Mouse (Mus musculus): ENCODE measurements around the gene Cela3b. TPM values are rescaled to one million over a fixed set of nuclear protein-coding genes. Genes with fewer than 3 reads are reported as not detected.
A peak's percentile ranks its signal among the peaks of the same experiment; 100 is the strongest.

The Cela3b gene
- polyA plus RNA-seq, 1 experiment from 2014 or later, result 0.17 TPM

- DNase-seq (no peak), ATAC-seq (ENCODE audit: low read depth) (no peak)
- no peak within 1 kb of the TSS for H3K4me3 ChIP-seq (replicated peaks)
- H3K9me3 ChIP-seq (replicated peaks), result no peaks in the 10 kb centered on the region
- H3K36me3 ChIP-seq, result no peaks in the 10 kb centered on the region
- WGBS (ENCODE audit: insufficient replicate concordance), result 68% methylated on average over 5 of the region's 5 CpGs
- H3K27me3 ChIP-seq, result no peaks in the 10 kb centered on the region
- no peaks in the 10 kb centered on the region for H3K4me1 ChIP-seq (replicated peaks)
- no peak within 1 kb of the TSS for H3K9ac ChIP-seq
- no peak within 1 kb of the TSS for H3K4me2 ChIP-seq
- no peak within 1 kb of the TSS for H3K27ac ChIP-seq
These were observed 20.6 kb downstream of the Cela3b start, which contains the start of gene Cela3a for GRCm38 (mm10) chr4:137409691-137410090. Cela3a (minus strand) TSS chr4:137409791.

- no peak for DNase-seq
- Histone ChIP-seq H3K4me1 (replicated peaks) (no peaks in the 10 kb centered on the region), H3K9ac (no peak overlapping the region), H3K4me3 (replicated peaks) (no peak overlapping the region), H3K27me3 (no peaks in the 10 kb centered on the region), H3K36me3 (no peaks in the 10 kb centered on the region), H3K9me3 (replicated peaks) (no peaks in the 10 kb centered on the region), H3K27ac (no peak overlapping the region), H3K4me2 (no peak overlapping the region)
- WGBS (ENCODE audit: insufficient replicate concordance), result 70% methylated on average over 3 of the region's 3 CpGs
- ATAC-seq (ENCODE audit: low read depth), result no peak
These were observed 24.8 kb downstream of the Cela3b start for GRCm38 (mm10) chr4:137405571-137405970.

GRCm38 (mm10) chr4:137396641-137397525, 33.5 kb downstream of the Cela3b start:
- H3K4me2 ChIP-seq, result no peak overlapping the region
- no peak overlapping the region for H3K27ac ChIP-seq
- H3K4me3 ChIP-seq (replicated peaks), result no peak overlapping the region
- H3K4me1 ChIP-seq (replicated peaks), result peaks cover 17% of the 10 kb centered on the region
- H3K27me3 ChIP-seq, result no peaks in the 10 kb centered on the region
- H3K9ac ChIP-seq, result no peak overlapping the region
- DNase-seq, result no peak
- H3K9me3 ChIP-seq (replicated peaks), result no peaks in the 10 kb centered on the region
- H3K36me3 ChIP-seq, result no peaks in the 10 kb centered on the region
- 69% methylated on average over 15 of the region's 15 CpGs for WGBS (ENCODE audit: insufficient replicate concordance)
- no peak for ATAC-seq (ENCODE audit: low read depth)

- H3K4me2 ChIP-seq, result no peak overlapping the region
- no peak overlapping the region for H3K4me3 ChIP-seq (replicated peaks)
- 0 out of 2 replicates have a peak, but pooled peaks cover 5% of the 10 kb centered on the region for H3K36me3 ChIP-seq
- no peaks in the 10 kb centered on the region for H3K27me3 ChIP-seq
- DNase-seq, result no peak
- peaks cover 30% of the 10 kb centered on the region for H3K4me1 ChIP-seq (replicated peaks)
- no peaks in the 10 kb centered on the region for H3K9me3 ChIP-seq (replicated peaks)
- WGBS (ENCODE audit: insufficient replicate concordance), result 57% methylated on average over 9 of the region's 9 CpGs
- no peak overlapping the region for H3K27ac ChIP-seq
- H3K9ac ChIP-seq, result no peak overlapping the region
- ATAC-seq (ENCODE audit: low read depth), result no peak
These were observed 36.8 kb downstream of the Cela3b start for GRCm38 (mm10) chr4:137393378-137394135.

- 0 out of 2 replicates have a peak, but pooled peaks cover 5% of the 10 kb centered on the region for H3K36me3 ChIP-seq
- no peak overlapping the region for H3K9ac ChIP-seq
- no peak overlapping the region for H3K4me2 ChIP-seq
- H3K27me3 ChIP-seq, result no peaks in the 10 kb centered on the region
- no peak overlapping the region for H3K27ac ChIP-seq
- H3K4me3 ChIP-seq (replicated peaks), result no peak overlapping the region
- 78% methylated on average over 9 of the region's 9 CpGs for WGBS (ENCODE audit: insufficient replicate concordance)
- ATAC-seq (ENCODE audit: low read depth), result no peak
- no peak for DNase-seq
- H3K4me1 ChIP-seq (replicated peaks), result peaks cover 30% of the 10 kb centered on the region
- H3K9me3 ChIP-seq (replicated peaks), result no peaks in the 10 kb centered on the region
These were observed 37.5 kb downstream of the Cela3b start for GRCm38 (mm10) chr4:137392874-137393273.

- DNase-seq (no peak), ATAC-seq (ENCODE audit: low read depth) (no peak)
- Histone ChIP-seq H3K4me3 (replicated peaks) (no peak overlapping the region), H3K36me3 (0 out of 2 replicates have a peak, but pooled peaks cover 5% of the 10 kb centered on the region), H3K27ac (no peak overlapping the region), H3K9ac (no peak overlapping the region), H3K4me1 (replicated peaks) (peaks cover 40% of the 10 kb centered on the region), H3K9me3 (replicated peaks) (no peaks in the 10 kb centered on the region), H3K27me3 (no peaks in the 10 kb centered on the region), H3K4me2 (no peak overlapping the region)
- 79% methylated on average over 3 of the region's 3 CpGs for WGBS (ENCODE audit: insufficient replicate concordance)
These were observed 39.1 kb downstream of the Cela3b start for GRCm38 (mm10) chr4:137391287-137391686.

GRCm38 (mm10) chr4:137390196-137390595, 40.1 kb downstream of the Cela3b start:
- 80% methylated on average over 4 of the region's 4 CpGs for WGBS (ENCODE audit: insufficient replicate concordance)
- H3K9ac ChIP-seq, result no peak overlapping the region
- no peak for ATAC-seq (ENCODE audit: low read depth)

GRCm38 (mm10) chr4:137388983-137389382, 41.4 kb downstream of the Cela3b start:
- no peaks in the 10 kb centered on the region for H3K9me3 ChIP-seq (replicated peaks)
- DNase-seq, result no peak
- peak overlapping the region; percentile 92 for H3K4me2 ChIP-seq
- H3K27me3 ChIP-seq, result no peaks in the 10 kb centered on the region
- 37% methylated on average over 6 of the region's 6 CpGs for WGBS (ENCODE audit: insufficient replicate concordance)
- H3K36me3 ChIP-seq, result 0 out of 2 replicates have a peak, but pooled peaks cover 5% of the 10 kb centered on the region
- peak overlapping the region; percentile 97 for H3K27ac ChIP-seq
- H3K4me1 ChIP-seq (replicated peaks), result peaks cover 40% of the 10 kb centered on the region
- H3K4me3 ChIP-seq (replicated peaks), result peak overlapping the region; percentile 77
- ATAC-seq (ENCODE audit: low read depth), result no peak
- peak overlapping the region; percentile 87 for H3K9ac ChIP-seq

More at GRCm38 (mm10) chr4:137390196-137390595, 40.1 kb downstream of the Cela3b start:
- Histone ChIP-seq H3K27ac (no peak overlapping the region), H3K4me3 (replicated peaks) (no peak overlapping the region), H3K27me3 (no peaks in the 10 kb centered on the region), H3K4me2 (no peak overlapping the region), H3K9me3 (replicated peaks) (no peaks in the 10 kb centered on the region), H3K4me1 (replicated peaks) (peaks cover 40% of the 10 kb centered on the region), H3K36me3 (0 out of 2 replicates have a peak, but pooled peaks cover 5% of the 10 kb centered on the region)
- DNase-seq, result no peak

GRCm38 (mm10) chr4:137388059-137388794, 42.1 kb downstream of the Cela3b start:
- Histone ChIP-seq H3K9me3 (replicated peaks) (no peaks in the 10 kb centered on the region), H3K27ac (peak overlapping the region; percentile 97), H3K4me2 (peak overlapping the region; percentile 92), H3K27me3 (no peaks in the 10 kb centered on the region), H3K9ac (peak overlapping the region; percentile 87), H3K4me1 (replicated peaks) (peaks cover 35% of the 10 kb centered on the region), H3K4me3 (replicated peaks) (peak overlapping the region; percentile 77), H3K36me3 (0 out of 2 replicates have a peak, but pooled peaks cover 5% of the 10 kb centered on the region)
- peak; percentile 82 for DNase-seq
- under 1% methylated on average over 46 of the region's 46 CpGs for WGBS (ENCODE audit: insufficient replicate concordance)
- peak; percentile 93 for ATAC-seq (ENCODE audit: low read depth)

- ATAC-seq (ENCODE audit: low read depth), result 0 out of 2 replicates have a peak, but pooled peaks have one; percentile 19
- no peaks in the 10 kb centered on the region for H3K27me3 ChIP-seq
- peak overlapping the region; percentile 87 for H3K9ac ChIP-seq
- 0 out of 2 replicates have a peak, but pooled peaks cover 5% of the 10 kb centered on the region for H3K36me3 ChIP-seq
- WGBS (ENCODE audit: insufficient replicate concordance), result under 1% methylated on average over 20 of the region's 20 CpGs
- H3K4me1 ChIP-seq (replicated peaks), result peaks cover 29% of the 10 kb centered on the region
- no peaks in the 10 kb centered on the region for H3K9me3 ChIP-seq (replicated peaks)
- DNase-seq, result no peak
- peak overlapping the region; percentile 97 for H3K27ac ChIP-seq
- H3K4me3 ChIP-seq (replicated peaks), result peak overlapping the region; percentile 77
- H3K4me2 ChIP-seq, result peak overlapping the region; percentile 92
These were observed 42.8 kb downstream of the Cela3b start for GRCm38 (mm10) chr4:137387482-137388058.
